Mouse (Mus musculus) heart, postnatal 0 days (tissue): ENCODE measurements around the gene F830045P16Rik.

Source experiments
- CTCF ChIP-seq: IDR thresholded peaks from 2 replicates; pipeline ENCODE4 v1.5.1; 2016; ENCODE audit warnings: antibody characterized with exemption, control low read depth, low read depth
- EP300 ChIP-seq: IDR thresholded peaks from 2 replicates; pipeline ENCODE4 v1.6.1; 2016; ENCODE audit warnings: antibody characterized with exemption, low read depth

GRCm38 (mm10) chr2:129483150-129483549, 53.3 kb downstream of the F830045P16Rik start:
- TF ChIP-seq CTCF (no peak), EP300 (no peak)
